Mouse (Mus musculus) embryonic facial prominence, embryonic 11.5 days (tissue): Measurements from ENCODE around the gene Mcoln2. TPM values are rescaled to one million over a fixed set of nuclear protein-coding genes. Genes with fewer than 3 reads are reported as not detected.

ENCODE experiments used
- ATAC-seq: fragments of 200-750 bp; cut with Nextera tagmentation; replicated peaks from 2 replicates; pipeline ENCODE4 v1.8.0; 2017; ENCODE audit warnings: low read depth; ENCODE audit not compliant: insufficient number of reproducible peaks, low FRiP score, low TSS enrichment
- DNase-seq: peaks from one replicate; pipeline ENCODE4 v3.0.0-alpha.2; 2015; ENCODE audit warnings: low spot score
- H3K27ac ChIP-seq: fragments of 300-500 bp; sonication (generic); replicated peaks from 2 replicates; pipeline ENCODE4 v1.5.1; 2014; ENCODE audit warnings: mild to moderate bottlenecking, low read depth, low read length, control low read depth
- H3K27me3 ChIP-seq: fragments of 300-500 bp; sonication (generic); 2 replicates; pipeline ENCODE4 v1.6.1; 2014; ENCODE audit warnings: mild to moderate bottlenecking, low read length, moderate library complexity, mixed read lengths; ENCODE audit not compliant: control insufficient read depth, insufficient read depth
- H3K36me3 ChIP-seq: fragments of 300-500 bp; sonication (generic); replicated peaks from 2 replicates; pipeline ENCODE4 v1.6.1; 2014; ENCODE audit warnings: low read depth, mild to moderate bottlenecking, low read length, moderate library complexity, mixed read lengths; ENCODE audit not compliant: control insufficient read depth, insufficient read depth
- H3K4me1 ChIP-seq: fragments of 300-500 bp; sonication (generic); 2 replicates; pipeline ENCODE4 v1.6.1; 2014; ENCODE audit warnings: low read length, mixed read lengths; ENCODE audit not compliant: control insufficient read depth, insufficient read depth
- H3K4me2 ChIP-seq: fragments of 300-500 bp; sonication (generic); 2 replicates; pipeline ENCODE4 v1.6.1; 2014; ENCODE audit warnings: low read depth, mild to moderate bottlenecking, control low read depth, low read length, moderate library complexity
- H3K4me3 ChIP-seq: fragments of 300-500 bp; sonication (generic); 2 replicates; pipeline ENCODE4 v1.5.1; 2014; ENCODE audit warnings: low read depth, low read length, control low read depth
- H3K9ac ChIP-seq: fragments of 300-500 bp; sonication (generic); replicated peaks from 2 replicates; pipeline ENCODE4 v1.6.1; 2014; ENCODE audit warnings: mild to moderate bottlenecking, control low read depth, low read length
- H3K9me3 ChIP-seq: fragments of 300-500 bp; sonication (generic); replicated peaks from 2 replicates; pipeline ENCODE4 v1.6.1; 2016; ENCODE audit warnings: mild to moderate bottlenecking, low read length, inconsistent platforms, mixed read lengths; ENCODE audit not compliant: control insufficient read depth
- WGBS: fragments of 180-500 bp; shearing (Covaris S2); extraction: QIAGEN DNeasy Blood & Tissue Kit; methylation state at CpG from one replicate; pipeline ENCODE4 v1.1.7; 2014; 5-methylcytosine and 5-hydroxymethylcytosine counted together
- polyA plus RNA-seq: library from polyadenylated mRNA; unstranded; fragments of >200 nt; fragmentation: Nextera tagmentation; extraction: Ambion mirVana; gene quantifications from 2 replicates; pipeline ENCODE4 v1.2.1, GENCODE M21; 2014

Mcoln2 gene
- polyA plus RNA-seq, 1 experiment from 2014 or later = 0.29 TPM

DNA sequence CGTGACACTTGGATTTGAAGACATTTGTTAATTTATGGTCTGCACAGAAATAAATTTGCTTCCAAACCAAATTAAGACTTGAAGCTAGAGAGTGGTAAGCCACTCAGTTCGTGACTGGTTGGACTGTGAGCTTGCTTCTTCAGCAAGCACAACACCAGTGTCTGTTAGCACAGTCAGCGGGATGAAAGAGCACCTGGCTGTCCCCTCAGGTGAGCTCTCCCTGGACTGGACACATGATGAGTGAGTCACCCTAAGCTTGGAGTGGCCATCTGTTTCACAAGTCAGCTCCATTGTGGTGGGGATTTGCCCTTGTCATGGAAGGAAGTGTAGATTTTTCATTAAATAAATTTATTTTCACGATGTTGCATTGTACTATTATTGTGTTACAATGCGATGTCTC is 45.5 kb downstream of the Mcoln2 start:
- Histone ChIP-seq H3K27me3 (no peaks in the 10 kb centered on the region), H3K9me3 (no peaks in the 10 kb centered on the region), H3K4me3 (no peak overlapping the region), H3K4me1 (no peaks in the 10 kb centered on the region), H3K9ac (no peak overlapping the region), H3K4me2 (no peak overlapping the region), H3K27ac (no peak overlapping the region), H3K36me3 (no peaks in the 10 kb centered on the region)
- ATAC-seq = no peak
- 90% methylated on average over 5 of the region's 5 CpGs for WGBS
- DNase-seq = no peak

GRCm38 (mm10) chr3:146196301-146196700 is 46.7 kb downstream of the Mcoln2 start:
- WGBS = 63% methylated on average over 6 of the region's 6 CpGs
- no peaks in the 10 kb centered on the region for H3K27me3 ChIP-seq
- H3K4me1 ChIP-seq = no peaks in the 10 kb centered on the region
- DNase-seq = no peak
- no peak overlapping the region for H3K9ac ChIP-seq
- H3K27ac ChIP-seq = no peak overlapping the region
- H3K4me3 ChIP-seq = no peak overlapping the region
- no peak overlapping the region for H3K4me2 ChIP-seq
- no peak for ATAC-seq
- H3K9me3 ChIP-seq = no peaks in the 10 kb centered on the region
- H3K36me3 ChIP-seq = no peaks in the 10 kb centered on the region

DNA sequence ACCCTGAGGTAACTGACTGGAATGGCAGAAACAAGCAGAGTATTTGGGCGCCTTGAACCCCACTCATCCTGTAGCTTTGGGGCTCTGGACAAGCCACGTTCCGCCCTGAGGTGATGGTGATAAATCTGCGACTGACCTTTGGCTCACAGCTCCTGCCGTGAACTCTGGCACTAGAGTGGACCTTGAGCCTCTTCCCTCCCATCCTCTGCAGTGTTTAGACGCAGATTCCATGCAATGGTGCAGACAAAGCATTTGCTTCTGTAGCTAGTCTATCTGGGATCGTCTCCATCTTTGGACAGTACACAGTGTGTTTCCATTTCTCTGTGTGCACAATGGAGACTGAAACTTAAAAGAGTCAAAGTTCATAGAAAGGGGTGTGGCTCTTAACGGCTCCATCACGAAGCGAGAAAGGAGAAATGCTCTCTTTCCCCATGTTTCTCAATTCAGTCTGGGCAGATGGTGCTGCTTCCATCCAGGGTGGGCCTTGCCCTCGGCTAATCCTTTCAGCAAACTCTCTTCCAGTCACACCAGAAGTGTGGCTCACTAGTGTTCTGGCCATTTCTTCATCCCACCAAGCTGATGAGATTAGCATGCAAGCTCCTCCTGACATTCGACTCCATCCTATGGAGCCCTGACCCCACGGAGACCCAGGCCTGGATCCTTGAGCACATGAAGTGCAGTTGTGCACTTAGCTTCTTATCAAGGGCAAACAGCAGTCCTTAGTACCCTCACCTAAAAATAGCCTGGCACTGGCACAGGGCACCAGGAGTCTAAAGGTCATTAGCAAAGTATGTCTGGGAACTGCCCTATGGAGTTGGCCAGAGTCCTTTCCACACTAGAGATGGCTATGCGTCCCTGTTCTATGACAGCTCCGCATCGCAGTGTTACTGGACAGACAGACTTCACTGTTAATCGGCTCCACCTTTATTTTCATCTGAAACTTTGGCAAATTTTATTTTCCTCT is 47.4 kb downstream of the Mcoln2 start:
- no peak for DNase-seq
- no peak overlapping the region for H3K4me2 ChIP-seq
- H3K4me1 ChIP-seq = no peaks in the 10 kb centered on the region
- H3K27ac ChIP-seq = no peak overlapping the region
- ATAC-seq = no peak
- no peak overlapping the region for H3K4me3 ChIP-seq
- no peak overlapping the region for H3K9ac ChIP-seq
- H3K9me3 ChIP-seq = no peaks in the 10 kb centered on the region
- no peaks in the 10 kb centered on the region for H3K36me3 ChIP-seq
- H3K27me3 ChIP-seq = no peaks in the 10 kb centered on the region
- 79% methylated on average over 17 of the region's 17 CpGs for WGBS

DNA sequence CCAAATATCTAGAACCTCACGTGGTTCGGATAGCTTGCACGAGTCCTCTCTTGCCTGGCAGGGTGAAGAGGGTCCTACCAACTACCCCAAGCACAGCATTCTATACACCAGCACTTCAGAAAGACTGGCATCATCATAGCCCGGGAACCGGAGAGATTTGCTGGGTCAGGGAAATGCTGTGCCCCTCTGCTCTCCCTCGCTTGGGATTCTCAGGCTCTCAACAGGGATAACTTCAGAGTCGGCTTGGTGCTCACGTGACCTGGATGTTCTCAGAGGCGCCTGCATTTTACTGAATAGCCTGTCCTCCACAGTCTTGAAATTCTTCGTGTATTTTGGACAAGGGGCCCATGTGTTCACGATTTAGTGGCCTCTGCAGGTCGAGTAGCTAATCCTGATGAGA is 48.2 kb downstream of the Mcoln2 start:
- H3K27me3 ChIP-seq = no peaks in the 10 kb centered on the region
- H3K4me1 ChIP-seq = no peaks in the 10 kb centered on the region
- no peak overlapping the region for H3K4me3 ChIP-seq
- no peak overlapping the region for H3K27ac ChIP-seq
- H3K36me3 ChIP-seq = no peaks in the 10 kb centered on the region
- 85% methylated on average over 12 of the region's 12 CpGs for WGBS
- H3K9me3 ChIP-seq = no peaks in the 10 kb centered on the region
- no peak overlapping the region for H3K4me2 ChIP-seq
- no peak for DNase-seq
- H3K9ac ChIP-seq = no peak overlapping the region
- ATAC-seq = no peak

DNA sequence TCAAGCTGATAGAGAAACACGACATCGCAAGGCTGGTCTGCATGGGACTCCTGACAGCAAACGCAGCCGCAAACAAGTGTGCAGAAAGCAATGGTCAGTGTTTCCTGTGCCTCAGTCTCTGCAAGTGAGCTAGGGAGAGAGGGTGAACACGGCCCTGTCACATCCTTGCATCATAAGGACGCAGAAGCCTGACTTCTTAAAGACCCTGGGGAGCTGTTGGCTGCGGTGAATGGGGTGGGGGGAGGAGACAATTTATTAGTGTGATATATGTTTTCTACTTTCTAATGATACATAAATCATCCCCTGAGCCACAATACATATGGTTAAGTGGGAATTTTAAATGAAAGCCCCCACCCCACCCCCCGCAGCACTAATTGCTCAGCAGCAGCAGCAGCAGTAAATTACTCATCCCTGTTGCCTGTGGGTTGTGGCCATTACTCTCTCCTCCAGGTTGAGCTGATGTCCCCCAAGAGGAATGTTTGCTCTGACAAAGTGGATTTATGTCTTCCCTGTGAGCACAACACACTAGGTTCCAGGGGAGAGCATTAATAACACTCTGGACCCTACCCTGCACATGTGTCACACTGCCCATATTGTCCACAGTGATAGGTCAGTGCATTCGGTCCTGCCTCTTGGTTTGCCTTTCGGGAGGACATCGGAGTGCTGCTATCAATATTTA is 49.3 kb downstream of the Mcoln2 start:
- no peak overlapping the region for H3K27ac ChIP-seq
- 83% methylated on average over 11 of the region's 11 CpGs for WGBS
- ATAC-seq = no peak

DNA sequence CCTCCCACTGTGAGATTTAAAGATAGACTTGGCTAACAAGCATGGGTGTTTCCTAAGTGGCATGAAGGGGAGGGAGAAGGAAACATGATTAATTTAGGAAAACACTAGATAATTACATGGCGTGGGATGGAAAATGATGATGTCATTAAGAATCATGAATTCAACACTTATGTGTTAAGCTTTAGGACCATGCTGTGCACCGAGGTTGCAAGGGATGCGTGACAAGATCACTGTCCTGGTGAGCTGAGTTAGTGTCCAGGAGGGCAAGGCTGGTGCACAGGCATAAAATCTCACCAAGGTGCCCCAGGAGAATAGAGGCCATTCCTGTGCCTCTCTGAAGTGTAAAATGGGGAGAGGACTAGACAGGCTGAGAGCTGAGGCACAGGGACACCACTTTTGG is 49.9 kb downstream of the Mcoln2 start:
- Histone ChIP-seq H3K9ac (no peak overlapping the region), H3K9me3 (no peaks in the 10 kb centered on the region), H3K4me2 (no peak overlapping the region), H3K4me1 (no peaks in the 10 kb centered on the region), H3K27me3 (no peaks in the 10 kb centered on the region), H3K36me3 (no peaks in the 10 kb centered on the region), H3K4me3 (no peak overlapping the region), H3K27ac (no peak overlapping the region)
- 87% methylated on average over 3 of the region's 3 CpGs for WGBS
- ATAC-seq (no peak), DNase-seq (no peak)

More for the DNA sequence above, 49.3 kb downstream of the Mcoln2 start:
- Histone ChIP-seq H3K27me3 (no peaks in the 10 kb centered on the region), H3K4me2 (no peak overlapping the region), H3K4me3 (no peak overlapping the region), H3K9ac (no peak overlapping the region), H3K4me1 (no peaks in the 10 kb centered on the region), H3K9me3 (no peaks in the 10 kb centered on the region), H3K36me3 (no peaks in the 10 kb centered on the region)
- no peak for DNase-seq

DNA sequence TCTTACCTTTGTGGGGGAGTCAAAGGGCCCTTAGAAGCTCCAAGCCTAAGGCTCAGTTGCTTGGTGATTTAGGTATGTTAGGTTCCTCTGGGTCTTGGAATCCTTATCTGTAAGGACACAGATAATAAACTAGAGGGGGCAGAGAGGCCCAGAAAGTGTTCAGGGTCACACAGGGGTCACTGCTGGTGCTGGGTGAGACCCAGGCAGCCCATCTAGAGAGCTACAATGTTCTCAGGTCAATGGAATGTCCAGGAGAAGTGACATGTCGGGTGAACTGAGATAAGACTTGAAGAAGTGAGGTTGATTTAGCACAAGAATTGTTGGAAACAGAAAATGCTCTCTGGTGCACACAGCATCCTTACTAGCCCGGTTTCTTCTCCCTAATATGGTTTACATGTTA is 54.7 kb downstream of the Mcoln2 start:
- Histone ChIP-seq H3K36me3 (no peaks in the 10 kb centered on the region), H3K27ac (no peak overlapping the region), H3K9ac (no peak overlapping the region), H3K4me2 (no peak overlapping the region), H3K9me3 (no peaks in the 10 kb centered on the region), H3K4me1 (no peaks in the 10 kb centered on the region), H3K27me3 (no peaks in the 10 kb centered on the region), H3K4me3 (no peak overlapping the region)
- ATAC-seq (no peak), DNase-seq (no peak)
- WGBS = 73% methylated on average over 2 of the region's 2 CpGs

DNA sequence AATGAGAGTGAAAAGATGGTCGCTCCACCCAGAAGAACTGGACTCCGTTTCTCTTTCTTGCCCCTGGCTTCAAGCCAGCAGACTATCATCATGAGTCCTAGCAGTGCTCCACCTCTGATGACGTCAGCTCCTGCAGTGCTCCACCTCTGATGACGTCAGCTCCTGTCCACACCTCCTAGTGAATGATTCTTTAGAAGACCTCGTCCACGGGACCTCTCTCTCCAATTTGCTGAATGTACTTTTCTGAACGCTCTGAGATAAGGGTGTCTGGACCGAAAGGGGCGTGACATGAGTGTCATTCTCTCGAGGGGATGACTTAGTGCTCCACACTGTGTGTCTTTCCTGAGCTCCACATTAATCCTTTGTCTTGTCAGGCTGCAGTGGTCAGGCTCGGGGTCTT is 55.7 kb downstream of the Mcoln2 start:
- Histone ChIP-seq H3K4me3 (no peak overlapping the region), H3K9ac (no peak overlapping the region), H3K36me3 (no peaks in the 10 kb centered on the region), H3K4me2 (no peak overlapping the region), H3K27ac (no peak overlapping the region), H3K4me1 (no peaks in the 10 kb centered on the region), H3K9me3 (no peaks in the 10 kb centered on the region), H3K27me3 (no peaks in the 10 kb centered on the region)
- no peak for ATAC-seq
- DNase-seq = no peak
- WGBS = 87% methylated on average over 11 of the region's 11 CpGs
